Mouse (Mus musculus): ENCODE measurements at regions not wholly inside any gene's neighbourhood (a gene's known extent, or its start where the extent isn't known, plus 50 kb on each side); places are given as distances from the start of the nearest gene placed in this dataset.

- WGBS = 77% methylated on average over 2 of the region's 2 CpGs
- no peak for ATAC-seq (ENCODE audit: insufficient read depth, low FRiP score, low TSS enrichment)
- Histone ChIP-seq H3K27me3 (ENCODE audit: control insufficient read depth, insufficient read depth, low read length) (no peaks in the 10 kb centered on the region), H3K9me3 (ENCODE audit: control insufficient read depth, low read length) (no peaks in the 10 kb centered on the region), H3K9ac (ENCODE audit: low read length) (no peak overlapping the region), H3K36me3 (ENCODE audit: control insufficient read depth, insufficient read depth, low read length) (no peaks in the 10 kb centered on the region), H3K27ac (ENCODE audit: low read depth, low read length) (no peak overlapping the region), H3K4me3 (ENCODE audit: low read depth, low read length) (no peak overlapping the region), H3K4me1 (ENCODE audit: control insufficient read depth, insufficient read depth, low read length) (peaks cover 17% of the 10 kb centered on the region), H3K4me2 (ENCODE audit: low read depth) (no peak overlapping the region)
- DNase-seq (ENCODE audit: low spot score) = no peak
These were observed 52.2 kb upstream of the Comtd1 start for GRCm38 (mm10) chr14:21900951-21901350.

- Histone ChIP-seq H3K4me1 (ENCODE audit: control insufficient read depth, insufficient read depth, low read length) (peaks cover 16% of the 10 kb centered on the region), H3K36me3 (ENCODE audit: control insufficient read depth, insufficient read depth, low read length) (no peaks in the 10 kb centered on the region), H3K4me2 (ENCODE audit: low read depth) (no peak overlapping the region), H3K4me3 (ENCODE audit: low read depth, low read length) (no peak overlapping the region), H3K9me3 (ENCODE audit: control insufficient read depth, low read length) (no peaks in the 10 kb centered on the region), H3K9ac (ENCODE audit: low read length) (no peak overlapping the region), H3K27ac (ENCODE audit: low read depth, low read length) (no peak overlapping the region), H3K27me3 (ENCODE audit: control insufficient read depth, insufficient read depth, low read length) (no peaks in the 10 kb centered on the region)
- 74% methylated on average over 1 of the region's 1 CpGs for WGBS
- DNase-seq (ENCODE audit: low spot score) (no peak), ATAC-seq (ENCODE audit: insufficient read depth, low FRiP score, low TSS enrichment) (no peak)
These were observed 51.7 kb upstream of the Comtd1 start for GRCm38 (mm10) chr14:21900516-21900915.

All from neural tube, embryonic 11.5 days (tissue).